Mouse (Mus musculus) G1E (cell line): ENCODE data around the gene Cd300ld4. TPM values are rescaled to one million over a fixed set of nuclear protein-coding genes. Genes with fewer than 3 reads are reported as not detected.
"Not testable (repeated sequence)": the region's sequence is repeated elsewhere in the genome, so short reads cannot be mapped to it uniquely, and the experiment has no call there.

Experiments used
- ATAC-seq: 2 replicates; pipeline ENCODE4 v1.8.0; 2016; ENCODE audit warnings: mild to moderate bottlenecking; ENCODE audit not compliant: insufficient number of reproducible peaks, poor library complexity, low FRiP score, severe bottlenecking; ENCODE audit errors: extremely low read depth
- DNase-seq: peaks from one replicate; pipeline ENCODE4 v3.0.0; 2012; ENCODE audit warnings: low spot score
- H3K27me3 ChIP-seq: 2 replicates; pipeline ENCODE4 v1.6.1; 2012; ENCODE audit warnings: mild to moderate bottlenecking, low read length, inconsistent platforms; ENCODE audit not compliant: insufficient read depth
- H3K36me3 ChIP-seq: replicated peaks from 2 replicates; pipeline ENCODE3; 2012; ENCODE audit warnings: mild to moderate bottlenecking, inconsistent platforms
- H3K4me1 ChIP-seq: 2 replicates; pipeline ENCODE4 v1.6.1; 2012; ENCODE audit warnings: low read depth, low read length, inconsistent platforms, mixed read lengths; ENCODE audit not compliant: insufficient read depth
- H3K4me3 ChIP-seq: 2 replicates; pipeline ENCODE4 v1.5.1; 2012; ENCODE audit warnings: low read depth, mild to moderate bottlenecking, inconsistent platforms, low read length, moderate library complexity, mixed read lengths
- H3K9me3 ChIP-seq: replicated peaks from 2 replicates; pipeline ENCODE4 v1.6.1; 2012; ENCODE audit warnings: inconsistent platforms
- CTCF ChIP-seq: IDR thresholded peaks from 2 replicates; pipeline ENCODE4 v1.5.1; 2012; ENCODE audit warnings: low read depth, low read length, inconsistent platforms, mixed read lengths
- GATA1 ChIP-seq: IDR thresholded peaks from 2 replicates; pipeline ENCODE4 v1.6.1; 2012; ENCODE audit warnings: borderline replicate concordance, low read length, inconsistent platforms, mixed read lengths
- GATA2 ChIP-seq: IDR thresholded peaks from 2 replicates; pipeline ENCODE4 v1.6.1; 2012; ENCODE audit warnings: low read depth, low read length, inconsistent platforms, borderline replicate concordance
- POLR2AphosphoS5 ChIP-seq: IDR thresholded peaks from 2 replicates; pipeline ENCODE4 v1.6.1; 2012; ENCODE audit warnings: low read depth, low read length, inconsistent platforms; ENCODE audit not compliant: insufficient replicate concordance
- TAL1 ChIP-seq: conservative IDR thresholded peaks from 2 replicates; pipeline ENCODE4 v1.6.1; 2012; ENCODE audit warnings: low read depth, low read length, inconsistent platforms, mixed read lengths
- polyA plus RNA-seq: library from polyadenylated mRNA; stranded (reverse); fragments of >175 nt; gene quantifications from 2 replicates; pipeline ENCODE4 v1.2.3, GENCODE M21; 2012
- total RNA-seq, 2 experiments: library from RNA; stranded (forward) in 1 of 2; stranded (reverse) in 1 of 2; fragments of 200-1000 nt in 1 of 2; fragments of >200 nt in 1 of 2; fragmentation: Nextera tagmentation in 1 of 2; gene quantifications; 2 replicates each; pipeline ENCODE4 v1.2.3; 2014 to 2017

Gene Cd300ld4
- total RNA-seq (2014; fragmentation: Nextera tagmentation) (not detected in 2 replicates), total RNA-seq (2017) (0.23 TPM in 1 of 2 replicates, not detected in the other), polyA plus RNA-seq (not detected in 2 replicates)

DNA sequence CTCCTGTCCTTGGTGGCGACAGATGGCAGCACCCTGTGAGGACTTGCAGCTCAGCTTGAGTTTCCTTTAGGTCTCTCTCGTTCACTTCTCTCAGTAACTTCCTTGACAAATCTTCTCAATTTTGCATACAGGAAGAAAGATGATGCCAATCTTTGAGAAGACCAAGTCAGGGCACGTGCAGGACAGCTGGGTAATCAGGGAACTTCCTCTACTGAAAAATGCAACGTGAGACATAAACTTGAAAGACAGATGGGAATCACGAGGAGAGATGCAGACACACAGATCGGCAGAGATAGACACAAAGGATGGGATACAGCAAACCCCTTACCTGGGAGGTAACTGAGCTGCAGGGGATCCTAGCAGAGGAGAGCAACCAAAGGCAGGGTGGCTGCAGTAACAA is at the start of gene Cd300ld4:
Gene Cd300ld4 (minus strand): TSS at position 101 of the 400 bp plus-strand sequence.
- not testable (repeated sequence) for H3K9me3 ChIP-seq, DNase-seq, H3K36me3 ChIP-seq, H3K27me3 ChIP-seq, H3K4me1 ChIP-seq, H3K4me3 ChIP-seq, ATAC-seq

DNA sequence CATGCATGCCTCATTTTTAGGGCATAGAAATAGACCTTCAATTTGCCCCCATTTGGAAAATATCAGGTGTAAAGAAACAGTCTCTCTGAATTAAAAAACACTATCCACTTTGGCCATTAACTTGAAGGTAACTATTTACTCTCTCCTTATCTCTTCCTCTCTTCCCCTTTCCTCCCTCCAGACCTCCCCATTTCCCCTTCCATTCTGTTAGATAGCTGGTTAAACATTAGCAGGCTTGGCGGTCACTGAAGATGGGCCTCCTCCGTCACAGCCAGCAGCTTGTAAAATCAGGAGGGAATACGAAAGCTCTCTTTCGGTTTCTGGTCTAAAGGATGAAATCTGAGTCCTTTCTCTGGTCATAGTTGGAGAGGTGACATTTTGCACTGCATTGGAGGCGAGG is 49.0 kb upstream of the Cd300ld4 start:
- Histone ChIP-seq H3K27me3 (no peaks in the 10 kb centered on the region), H3K9me3 (peaks cover 5% of the 10 kb centered on the region), H3K4me1 (no peaks in the 10 kb centered on the region), H3K36me3 (no peaks in the 10 kb centered on the region), H3K4me3 (no peak overlapping the region)
- DNase-seq (no peak), ATAC-seq (no peak)
- TF ChIP-seq CTCF (no peak), GATA2 (no peak), GATA1 (no peak), POLR2AphosphoS5 (no peak), TAL1 (no peak)

- Histone ChIP-seq H3K36me3 (no peaks in the 10 kb centered on the region), H3K9me3 (peaks cover 5% of the 10 kb centered on the region), H3K27me3 (no peaks in the 10 kb centered on the region), H3K4me1 (no peaks in the 10 kb centered on the region), H3K4me3 (no peak overlapping the region)
- no peak for ATAC-seq
- no peak for TF ChIP-seq TAL1
- TF ChIP-seq POLR2AphosphoS5 = no peak
- TF ChIP-seq GATA2 = no peak
- no peak for TF ChIP-seq GATA1
- TF ChIP-seq CTCF = no peak
- DNase-seq = no peak
Measured at GRCm38 (mm10) chr11:115075407-115075806, 48.6 kb upstream of the Cd300ld4 start.

DNA sequence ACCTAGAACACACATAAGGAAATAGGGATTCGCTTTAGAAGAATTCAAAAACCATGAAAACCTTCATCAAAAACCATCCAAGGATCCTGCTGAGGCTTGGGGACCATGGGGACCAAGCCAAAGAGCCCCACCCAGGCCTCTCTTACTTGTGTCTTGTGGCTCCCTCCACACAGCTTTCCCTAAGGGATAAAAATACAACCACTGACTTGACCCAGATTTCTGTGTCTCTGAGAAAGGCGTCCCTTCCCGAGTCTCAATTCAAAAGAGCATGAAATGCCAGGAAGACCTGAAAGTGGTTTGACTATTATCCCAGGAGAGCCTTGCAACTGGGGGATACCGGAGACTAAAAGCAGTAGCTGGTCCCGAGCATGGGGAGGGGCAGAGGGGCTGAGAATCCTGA is 46.2 kb upstream of the Cd300ld4 start:
- DNase-seq = no peak

DNA sequence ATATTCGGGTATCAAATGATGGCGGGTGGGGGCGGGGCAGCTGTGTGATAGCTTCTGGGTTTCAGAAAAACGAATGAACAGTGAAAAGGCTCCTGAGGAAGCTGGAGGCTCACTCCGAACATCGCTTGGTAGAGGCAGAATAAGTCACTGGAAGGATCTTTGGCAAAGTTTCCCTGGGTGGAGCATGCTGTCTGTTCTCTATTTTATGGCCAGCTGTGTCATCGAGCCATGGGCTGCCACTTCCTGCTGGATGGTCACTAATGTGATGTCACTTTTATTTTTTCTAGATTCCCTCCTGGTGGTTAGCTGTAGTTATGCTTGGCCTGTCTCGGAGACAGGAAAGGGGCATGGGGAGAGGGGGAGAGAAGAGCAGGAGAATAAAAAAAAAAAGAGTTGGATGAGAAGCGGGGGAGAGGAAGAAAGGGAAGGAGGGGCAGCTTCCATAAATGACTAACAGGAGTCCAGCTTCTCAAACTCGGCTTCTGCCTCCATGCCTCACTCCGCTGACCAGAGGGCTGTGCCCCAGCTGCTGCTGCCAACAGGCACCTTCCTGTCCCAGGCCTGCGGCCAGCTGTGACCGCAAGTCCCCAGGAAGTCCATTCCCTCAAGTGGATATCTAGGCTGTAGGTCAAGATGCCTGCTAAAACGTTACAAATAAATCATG is 45.0 kb upstream of the Cd300ld4 start:
- TF ChIP-seq TAL1 (no peak), POLR2AphosphoS5 (no peak), CTCF (no peak), GATA2 (no peak), GATA1 (no peak)
- ATAC-seq (no peak), DNase-seq (no peak)
- Histone ChIP-seq H3K27me3 (no peaks in the 10 kb centered on the region), H3K4me1 (no peaks in the 10 kb centered on the region), H3K9me3 (peaks cover 7% of the 10 kb centered on the region; the same call in 1 of the 2 replicates), H3K4me3 (no peak overlapping the region), H3K36me3 (no peaks in the 10 kb centered on the region)

More for the DNA sequence above, 46.2 kb upstream of the Cd300ld4 start:
- Histone ChIP-seq H3K4me1 (no peaks in the 10 kb centered on the region), H3K9me3 (peaks cover 3% of the 10 kb centered on the region; the same call in 1 of the 2 replicates), H3K27me3 (no peaks in the 10 kb centered on the region), H3K36me3 (no peaks in the 10 kb centered on the region), H3K4me3 (no peak overlapping the region)
- no peak for ATAC-seq
- TF ChIP-seq TAL1 (no peak), POLR2AphosphoS5 (no peak), GATA2 (no peak), CTCF (no peak), GATA1 (no peak)

GRCm38 (mm10) chr11:115071015-115071551 is 44.3 kb upstream of the Cd300ld4 start:
- H3K4me1 ChIP-seq = no peaks in the 10 kb centered on the region
- ATAC-seq (no peak), DNase-seq (no peak)
- TF ChIP-seq TAL1 = no peak
- no peak for TF ChIP-seq CTCF
- TF ChIP-seq GATA1 = no peak
- TF ChIP-seq POLR2AphosphoS5 = no peak
- no peak for TF ChIP-seq GATA2
- H3K27me3 ChIP-seq = no peaks in the 10 kb centered on the region
- no peak overlapping the region for H3K4me3 ChIP-seq
- peaks cover 11% of the 10 kb centered on the region; the same call in 1 of the 2 replicates for H3K9me3 ChIP-seq
- H3K36me3 ChIP-seq = no peaks in the 10 kb centered on the region
